Mouse (Mus musculus) cerebellum, adult (tissue): ENCODE measurements around the gene Yipf6.
"Not testable (repeated sequence)": the region's sequence is repeated elsewhere in the genome, so short reads cannot be mapped to it uniquely, and the experiment has no call there.

ENCODE experiments used
- ATAC-seq: cut with Nextera tagmentation; 2 replicates; pipeline ENCODE4 v1.9.2; 2017; ENCODE audit warnings: mild to moderate bottlenecking, moderate library complexity, mixed read lengths; ENCODE audit not compliant: insufficient number of reproducible peaks, low FRiP score, low TSS enrichment

The Yipf6 gene

GRCm38 (mm10) chrX:98936101-98936500, at the start of gene Yipf6:
Yipf6 (plus strand) TSS chrX:98936316.
- no peak for ATAC-seq

GRCm38 (mm10) chrX:98890072-98890405, 46.1 kb upstream of the Yipf6 start:
- ATAC-seq, result peak; percentile 11; the same call in 1 of the 2 replicates

- ATAC-seq, result peak; percentile 97
Observed at GRCm38 (mm10) chrX:98890406-98891116, 45.6 kb upstream of the Yipf6 start, which contains the start of gene Ophn1. Ophn1 (minus strand) TSS chrX:98891025.

GRCm38 (mm10) chrX:98898307-98898706, 37.8 kb upstream of the Yipf6 start:
- ATAC-seq, result no peak

GRCm38 (mm10) chrX:98904226-98904625, 31.9 kb upstream of the Yipf6 start:
- no peak for ATAC-seq

- no peak for ATAC-seq
Observed at GRCm38 (mm10) chrX:98908910-98909309, 27.2 kb upstream of the Yipf6 start.

- 0 out of 2 replicates have a peak, but pooled peaks have one; percentile 40 for ATAC-seq
Observed at GRCm38 (mm10) chrX:98919423-98919822, 16.7 kb upstream of the Yipf6 start.

GRCm38 (mm10) chrX:98936707-98937554, 815 bp downstream of the Yipf6 start:
- ATAC-seq, result peak; percentile 93

- ATAC-seq, result peak; percentile 74
Observed at GRCm38 (mm10) chrX:98937555-98938294, 1.6 kb downstream of the Yipf6 start.

- ATAC-seq, result no peak
Observed at GRCm38 (mm10) chrX:98953941-98954340, 17.8 kb downstream of the Yipf6 start.

GRCm38 (mm10) chrX:98958287-98958686, 22.2 kb downstream of the Yipf6 start:
- ATAC-seq, result no peak

- no peak for ATAC-seq
Observed at GRCm38 (mm10) chrX:98959050-98959449, 22.9 kb downstream of the Yipf6 start.

GRCm38 (mm10) chrX:98963742-98964141, 27.6 kb downstream of the Yipf6 start:
- no peak for ATAC-seq

- no peak for ATAC-seq
Observed at GRCm38 (mm10) chrX:98964513-98964912, 28.4 kb downstream of the Yipf6 start.

GRCm38 (mm10) chrX:98986611-98987010, 50.5 kb downstream of the Yipf6 start:
- not testable (repeated sequence) for ATAC-seq

GRCm38 (mm10) chrX:98989574-98989973, 53.5 kb downstream of the Yipf6 start:
- ATAC-seq, result no peak
